Mouse (Mus musculus): Measurements from ENCODE around the gene Umod. TPM values are rescaled to one million over a fixed set of nuclear protein-coding genes. Genes with fewer than 3 reads are reported as not detected.

Gene Umod
- not detected in 2 replicates for total RNA-seq (2021)
- long read RNA-seq, experiment 1, result 0 reads
- long read RNA-seq, experiment 2, result 0 reads

- DNase-seq, result no peak
Measured at GRCm38 (mm10) chr7:119479256-119479655, at the start of gene Umod. Gene Umod, minus strand, starts transcription at chr7:119479282.

- no peak for DNase-seq
Measured at GRCm38 (mm10) chr7:119528617-119529016, 49.5 kb upstream of the Umod start.

- no peak for DNase-seq
Measured at GRCm38 (mm10) chr7:119527548-119527947, 48.5 kb upstream of the Umod start.

GRCm38 (mm10) chr7:119527135-119527534, 48.1 kb upstream of the Umod start:
- no peak for DNase-seq

- DNase-seq, result no peak
Measured at GRCm38 (mm10) chr7:119526486-119526885, 47.4 kb upstream of the Umod start.

GRCm38 (mm10) chr7:119525881-119526281, 46.8 kb upstream of the Umod start:
- DNase-seq, result peak; percentile 75

GRCm38 (mm10) chr7:119523389-119523788, 44.3 kb upstream of the Umod start, which contains the start of gene Pdilt:
Gene Pdilt, minus strand, starts transcription at chr7:119523489.
- no peak for DNase-seq

- peak; percentile 62 for DNase-seq
Measured at GRCm38 (mm10) chr7:119522385-119522784, 43.3 kb upstream of the Umod start.

GRCm38 (mm10) chr7:119521816-119522215, 42.7 kb upstream of the Umod start:
- DNase-seq, result no peak

- peak; percentile 86 for DNase-seq
Measured at GRCm38 (mm10) chr7:119519654-119520053, 40.6 kb upstream of the Umod start.

GRCm38 (mm10) chr7:119519163-119519562, 40.1 kb upstream of the Umod start, which contains the start of gene Acsm5:
Gene Acsm5, plus strand, starts transcription at chr7:119519463.
- no peak for DNase-seq

- DNase-seq, result no peak
Measured at GRCm38 (mm10) chr7:119516272-119516558, 37.1 kb upstream of the Umod start.

- DNase-seq, result peak; percentile 38
Measured at GRCm38 (mm10) chr7:119515492-119516271, 36.6 kb upstream of the Umod start.

GRCm38 (mm10) chr7:119513056-119513455, 34.0 kb upstream of the Umod start:
- peak; percentile 72 for DNase-seq

GRCm38 (mm10) chr7:119511143-119511542, 32.1 kb upstream of the Umod start:
- DNase-seq, result no peak

GRCm38 (mm10) chr7:119490041-119490780, 11.1 kb upstream of the Umod start:
- peak; percentile 10 for DNase-seq

- no peak for DNase-seq
Measured at GRCm38 (mm10) chr7:119486683-119487082, 7.6 kb upstream of the Umod start.

- no peak for DNase-seq
Measured at GRCm38 (mm10) chr7:119484154-119484553, 5.1 kb upstream of the Umod start.

GRCm38 (mm10) chr7:119476500-119477389, 2.3 kb downstream of the Umod start:
- DNase-seq, result no peak

- DNase-seq, result no peak
Measured at GRCm38 (mm10) chr7:119459185-119459584, 19.9 kb downstream of the Umod start, which contains the start of gene Gp2. Gene Gp2, minus strand, starts transcription at chr7:119459285.

GRCm38 (mm10) chr7:119454192-119454591, 24.9 kb downstream of the Umod start:
- no peak for DNase-seq

- no peak for DNase-seq
Measured at GRCm38 (mm10) chr7:119443849-119444248, 35.2 kb downstream of the Umod start.

Measured in adrenal gland, postnatal 14 days (tissue).